Mouse (Mus musculus) adrenal gland, postnatal 4 days (tissue): Measurements from ENCODE around the gene Adgrl3. TPM values are rescaled to one million over a fixed set of nuclear protein-coding genes. Genes with fewer than 3 reads are reported as not detected.

Source experiments
- DNase-seq, 2 experiments: peaks; one replicate each; pipeline ENCODE4 v3.0.0; 2021 to 2022; ENCODE audit warnings: low spot score in 2 of 2, mixed read lengths in 2 of 2
- total RNA-seq, 2 experiments: library from RNA; stranded (reverse); gene quantifications; 2 replicates each; pipeline ENCODE4 v1.2.3; 2021

Gene Adgrl3
- total RNA-seq, 2 experiments from 2014 or later: 28.0 to 28.4 TPM

DNA sequence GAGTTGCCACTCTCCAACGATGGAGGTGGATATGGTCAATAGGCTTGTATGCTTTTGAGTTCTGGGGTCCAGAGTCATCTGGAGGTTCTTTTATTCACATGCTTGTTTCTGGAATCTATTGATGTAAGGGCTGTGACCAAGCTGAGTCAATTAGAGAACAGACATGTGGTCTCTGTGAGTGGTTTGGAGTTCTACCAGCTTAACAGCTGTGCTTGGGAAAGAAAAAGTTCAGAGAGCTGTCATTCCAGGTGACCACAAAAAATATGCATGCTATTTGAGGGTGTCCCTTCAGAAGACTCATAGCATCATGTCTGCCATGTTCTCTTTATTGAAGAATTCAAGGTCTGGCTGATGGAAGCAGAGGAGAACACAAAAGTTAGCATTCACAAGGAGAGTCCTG lies 53.9 kb downstream of the Adgrl3 start:
- no peak for DNase-seq

DNA sequence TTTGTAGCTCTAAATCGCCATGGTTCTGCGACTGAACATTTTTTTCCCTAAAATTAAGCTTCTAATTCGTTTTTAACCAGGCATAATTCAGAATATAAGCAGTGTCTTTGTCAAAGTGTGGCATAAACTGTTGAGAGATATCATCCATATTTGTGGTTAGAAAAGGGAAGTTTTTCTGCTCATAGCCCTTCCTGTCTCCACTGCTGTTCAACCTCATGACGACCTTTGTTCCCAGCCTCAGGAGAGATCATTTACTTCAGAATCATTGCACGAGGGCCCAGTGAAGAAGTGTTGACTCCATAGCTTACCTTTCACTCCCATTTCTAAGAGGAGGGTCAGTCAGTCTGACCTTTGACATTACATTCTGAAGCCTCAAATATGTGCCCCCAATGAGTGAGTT lies 56.4 kb downstream of the Adgrl3 start:
- no peak for DNase-seq

DNA sequence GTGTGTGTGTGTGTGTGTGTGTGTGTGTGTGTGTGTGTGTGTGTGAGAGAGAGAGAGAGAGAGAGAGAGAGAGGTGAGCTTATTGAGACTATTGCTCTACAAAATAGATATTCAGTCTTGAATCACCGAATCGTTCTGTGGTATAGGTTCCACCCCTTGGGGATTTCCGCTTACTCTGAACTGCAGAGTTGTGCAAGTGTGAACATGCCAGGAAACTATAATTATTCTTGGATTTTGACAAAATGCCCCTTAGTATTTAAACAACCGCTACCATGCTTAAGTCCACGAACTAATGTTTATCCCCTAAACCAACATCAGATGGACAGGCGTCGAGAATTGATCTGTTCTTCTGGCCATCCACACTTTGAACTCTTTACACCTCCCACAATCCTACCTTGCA lies 57.1 kb downstream of the Adgrl3 start:
- no peak for DNase-seq

DNA sequence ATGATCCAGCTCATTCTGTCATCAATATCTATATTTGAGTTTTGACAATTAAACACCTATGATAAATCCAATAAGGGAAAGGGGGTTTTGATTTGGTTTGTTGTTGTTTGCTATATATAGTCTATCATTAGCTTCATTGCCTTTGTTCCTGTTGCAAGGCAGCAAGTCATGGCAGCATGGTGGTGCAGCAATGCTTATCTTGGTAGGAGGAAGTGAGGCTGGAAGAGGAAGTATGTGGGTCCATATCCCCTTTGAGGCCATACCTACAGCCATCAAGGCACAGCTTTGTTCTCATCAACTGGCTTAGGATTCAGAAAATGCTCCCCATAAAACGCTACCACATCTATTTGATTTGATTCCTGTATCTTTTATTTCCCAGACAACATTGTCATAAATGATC lies 58.1 kb downstream of the Adgrl3 start:
- DNase-seq: no peak

DNA sequence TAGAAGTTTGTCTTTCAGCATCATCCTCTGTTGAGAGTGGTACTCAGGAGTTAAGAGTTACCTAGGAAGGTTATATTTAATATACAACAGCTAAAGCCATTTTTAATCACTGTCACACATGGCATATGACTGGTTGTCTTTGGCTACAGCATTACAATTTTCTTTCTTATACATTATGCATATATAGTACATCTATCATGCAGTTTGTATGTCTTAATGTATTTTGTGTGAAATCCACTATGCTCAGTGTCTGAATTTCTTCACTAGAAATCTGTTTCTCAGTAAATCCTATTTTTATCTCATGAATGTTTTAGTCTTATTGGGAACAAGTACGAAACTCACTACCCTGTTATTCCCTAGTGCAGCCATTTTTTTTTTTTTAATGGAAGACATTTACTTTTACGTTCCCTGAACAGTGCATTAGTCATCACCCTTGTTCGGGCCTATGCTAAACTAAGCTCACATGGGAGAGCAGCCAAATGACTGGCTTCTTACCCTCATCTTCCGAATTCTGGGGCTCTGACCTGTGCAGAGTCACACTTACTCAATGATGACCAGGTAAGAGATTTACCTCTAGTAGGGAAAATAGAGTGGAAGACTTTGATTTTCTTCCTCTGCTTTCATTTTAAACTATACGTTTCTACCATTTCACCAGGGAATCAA lies 63.9 kb downstream of the Adgrl3 start:
- no peak for DNase-seq

DNA sequence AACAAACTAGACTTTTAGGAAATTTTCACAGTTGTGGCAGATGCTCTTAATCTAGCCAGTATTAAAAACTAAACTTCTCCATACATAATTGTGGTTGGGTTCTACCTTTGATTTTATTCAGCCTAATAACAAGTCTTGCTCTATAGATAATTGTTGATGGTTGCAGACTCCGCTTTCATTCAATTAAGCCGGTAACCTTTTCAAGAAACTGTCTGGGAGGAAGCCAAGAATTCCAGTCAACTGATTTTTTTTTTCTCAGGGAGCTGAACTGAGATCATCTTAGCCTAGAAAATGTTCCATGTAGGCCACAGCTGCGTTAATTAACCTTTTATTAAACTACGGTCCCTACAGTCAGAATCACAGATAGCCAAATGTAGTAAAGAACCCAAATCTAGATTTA lies 65.2 kb downstream of the Adgrl3 start:
- no peak for DNase-seq

DNA sequence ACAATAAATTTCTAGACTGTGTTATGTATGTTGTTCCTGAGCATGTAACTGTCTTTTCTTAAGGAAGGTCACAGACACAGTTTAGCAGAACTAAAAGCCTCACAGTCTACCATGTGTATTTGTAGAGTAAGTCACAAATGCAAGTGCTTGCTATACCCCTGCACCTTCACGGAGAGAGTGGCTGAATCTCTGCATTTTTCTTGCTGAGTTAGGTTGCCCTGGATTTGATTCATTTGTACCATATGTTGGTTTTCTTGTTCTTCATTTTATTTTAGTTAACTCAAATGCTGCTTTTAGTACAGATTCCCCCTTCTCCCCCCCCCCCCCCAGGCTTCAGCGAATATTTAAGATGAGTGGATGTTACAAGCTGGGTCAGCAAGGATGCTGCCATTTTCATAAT lies 68.7 kb downstream of the Adgrl3 start:
- no peak for DNase-seq

DNA sequence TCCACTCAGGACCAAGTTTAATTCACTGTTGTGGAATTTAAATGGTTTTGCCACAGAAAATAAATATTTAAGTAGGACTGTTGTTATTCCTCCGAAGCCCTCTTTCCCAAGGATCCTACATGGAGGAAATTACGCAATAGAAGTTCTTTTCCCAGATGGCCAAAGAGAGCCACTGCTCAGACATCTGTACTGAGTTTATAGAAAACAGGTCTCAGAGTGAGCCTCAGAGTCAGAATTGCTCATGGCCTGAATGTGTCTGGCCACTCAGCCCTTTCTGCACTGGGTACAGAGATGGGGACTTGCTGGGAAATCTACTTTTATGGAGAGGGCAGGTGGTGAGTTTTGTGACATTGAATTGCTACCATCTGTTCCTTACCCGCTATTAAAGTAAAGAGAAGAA lies 74.7 kb downstream of the Adgrl3 start:
- DNase-seq: no peak

DNA sequence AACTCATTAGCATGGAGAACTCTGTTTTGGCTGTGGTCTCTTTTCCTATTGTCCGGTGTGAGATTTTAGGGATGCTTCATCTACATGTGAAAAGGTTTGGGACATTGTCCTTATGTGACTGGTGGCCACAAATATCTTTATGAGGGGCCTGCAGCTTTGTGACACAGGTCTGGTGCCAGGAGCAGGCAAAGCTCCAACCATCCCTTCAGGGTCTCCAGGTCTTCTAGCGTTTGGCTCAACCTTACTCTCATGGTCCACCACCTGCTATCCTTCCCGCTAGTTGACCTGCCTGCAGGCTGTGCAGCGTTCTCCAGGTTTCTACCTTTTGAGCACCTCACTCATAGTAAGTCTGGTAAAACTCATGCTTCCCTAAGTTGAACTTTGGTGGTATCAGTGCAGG lies 77.2 kb downstream of the Adgrl3 start:
- no peak for DNase-seq

DNA sequence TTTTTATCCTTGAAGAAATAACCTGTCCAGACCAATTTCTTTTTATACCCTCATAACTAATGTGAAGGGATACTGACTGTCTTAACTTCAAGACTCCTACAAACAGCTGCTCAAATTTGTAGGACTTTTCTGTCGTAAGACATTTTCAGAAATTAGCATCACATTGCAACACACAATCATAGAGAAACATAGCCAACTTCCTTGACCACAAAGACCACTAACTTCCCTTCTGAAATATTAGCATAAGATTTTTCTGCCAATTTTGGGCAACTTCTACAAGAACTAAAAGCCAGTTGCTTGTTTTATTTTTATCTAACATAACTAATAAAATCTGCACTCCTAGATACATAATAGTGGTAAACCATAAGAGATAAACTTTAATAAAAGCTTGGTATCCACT lies 87.5 kb downstream of the Adgrl3 start:
- DNase-seq: no peak

DNA sequence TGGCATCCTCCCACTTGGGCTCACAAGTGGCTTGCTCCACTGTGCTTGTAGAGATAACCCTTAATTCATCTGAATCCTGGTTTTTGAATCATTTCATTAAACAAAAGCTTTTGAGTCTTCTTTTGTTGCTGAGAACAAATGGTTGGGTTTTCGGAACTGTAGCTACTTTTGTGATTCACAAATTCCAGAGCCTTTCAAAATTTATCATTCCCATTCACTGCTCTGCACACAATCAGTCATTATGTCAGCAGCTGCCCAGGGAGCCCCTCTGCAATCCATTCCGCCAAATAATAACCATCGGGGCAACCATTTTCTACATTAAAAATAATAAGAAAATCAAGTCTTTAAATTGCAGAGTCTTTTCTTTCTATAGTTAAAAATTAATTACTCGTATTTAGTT lies 104.5 kb downstream of the Adgrl3 start:
- no peak for DNase-seq

DNA sequence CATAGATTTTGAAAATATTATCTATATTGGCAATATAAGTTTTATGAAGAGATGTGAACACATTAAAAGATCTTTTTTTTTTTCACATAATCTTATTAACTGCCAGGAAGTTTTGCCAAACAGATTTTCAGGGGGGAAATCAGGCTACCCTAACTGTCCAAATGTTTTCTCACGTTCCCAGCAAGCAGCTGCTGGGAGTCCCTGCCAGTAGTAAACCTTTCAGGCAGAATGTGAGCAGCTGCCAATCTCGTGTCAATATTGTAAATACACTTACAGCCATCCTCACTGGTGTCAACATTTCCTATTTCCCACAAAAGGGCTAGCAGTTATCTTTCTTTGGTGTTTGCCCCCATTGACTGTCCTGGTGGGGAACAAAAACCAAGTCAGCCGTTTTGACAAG lies 107.7 kb downstream of the Adgrl3 start:
- DNase-seq: no peak

DNA sequence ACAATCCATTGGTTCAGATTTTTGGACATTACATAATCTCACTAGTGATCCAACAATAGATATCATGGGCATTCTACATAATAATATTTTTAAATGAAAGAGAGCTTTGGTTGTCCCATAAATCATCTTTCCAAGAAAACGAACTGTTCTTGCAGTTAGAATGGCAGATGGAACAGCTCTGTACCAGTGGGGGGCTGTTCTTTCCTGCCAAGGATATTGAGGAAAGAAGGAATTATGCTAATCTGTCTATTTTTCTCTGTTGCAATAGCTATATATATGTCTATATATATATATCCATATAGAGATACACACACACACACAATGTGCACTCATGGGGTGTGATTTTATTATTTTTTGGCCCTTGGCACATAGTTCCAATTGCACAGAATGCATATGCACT lies 116.5 kb downstream of the Adgrl3 start:
- no peak for DNase-seq

DNA sequence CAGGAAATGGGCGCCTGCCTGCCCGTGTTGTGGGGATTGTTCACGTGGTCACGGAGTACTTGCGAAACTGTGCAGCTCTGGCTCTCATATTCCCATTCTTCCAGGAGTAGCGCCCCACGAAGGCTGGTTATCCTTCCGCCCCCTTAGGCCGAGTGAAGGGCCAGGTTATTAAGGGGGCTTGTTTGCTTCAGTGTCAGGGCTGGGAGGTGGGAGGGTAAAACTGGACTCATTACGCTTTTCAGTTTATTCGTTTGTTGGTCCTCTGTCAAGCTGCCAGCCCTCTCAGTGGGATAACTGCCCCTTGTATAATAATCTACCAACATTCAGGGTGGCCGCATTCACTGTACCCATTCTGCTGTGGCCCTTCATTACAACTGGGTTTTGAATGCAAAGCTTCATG lies 135.9 kb downstream of the Adgrl3 start:
- no peak for DNase-seq

DNA sequence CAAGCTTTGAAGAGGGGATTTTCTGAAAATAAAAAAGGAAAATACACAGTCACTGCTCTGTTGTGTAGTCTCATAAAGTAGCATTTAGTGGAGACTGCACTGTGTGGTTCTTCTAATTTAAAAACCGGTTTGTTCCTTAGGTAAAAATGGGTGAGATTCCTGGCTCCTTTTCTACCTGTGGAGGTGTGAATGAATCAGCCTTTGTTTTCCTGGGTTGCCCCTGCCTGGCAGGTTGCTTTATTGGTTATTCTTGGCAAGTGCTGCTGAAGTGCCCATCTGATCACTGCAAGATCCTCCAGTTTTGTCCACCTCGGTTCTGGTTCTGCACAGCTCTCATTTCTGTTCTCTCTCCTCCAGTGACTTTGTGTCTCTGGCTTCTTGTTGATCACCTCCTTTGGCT lies 136.3 kb downstream of the Adgrl3 start:
- DNase-seq: no peak

DNA sequence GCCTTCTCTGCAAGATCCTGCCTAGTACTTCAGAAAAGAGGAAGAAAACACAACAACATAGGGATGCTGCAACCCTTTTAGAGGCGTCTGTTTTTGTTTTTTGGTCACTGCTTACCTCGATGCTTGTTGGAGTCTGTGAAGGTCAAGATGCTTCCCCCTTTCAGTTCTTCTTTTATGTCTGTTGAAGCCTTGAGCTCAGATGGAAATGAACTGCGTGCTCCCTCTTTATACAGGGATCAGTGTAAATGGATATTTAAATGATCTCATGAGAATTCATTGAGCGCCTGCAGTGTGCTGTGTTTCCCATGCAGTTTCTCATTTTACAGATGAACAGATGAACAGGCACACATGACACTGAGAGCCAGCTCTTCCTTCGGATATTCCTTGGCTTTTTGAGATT lies 136.9 kb downstream of the Adgrl3 start:
- no peak for DNase-seq

DNA sequence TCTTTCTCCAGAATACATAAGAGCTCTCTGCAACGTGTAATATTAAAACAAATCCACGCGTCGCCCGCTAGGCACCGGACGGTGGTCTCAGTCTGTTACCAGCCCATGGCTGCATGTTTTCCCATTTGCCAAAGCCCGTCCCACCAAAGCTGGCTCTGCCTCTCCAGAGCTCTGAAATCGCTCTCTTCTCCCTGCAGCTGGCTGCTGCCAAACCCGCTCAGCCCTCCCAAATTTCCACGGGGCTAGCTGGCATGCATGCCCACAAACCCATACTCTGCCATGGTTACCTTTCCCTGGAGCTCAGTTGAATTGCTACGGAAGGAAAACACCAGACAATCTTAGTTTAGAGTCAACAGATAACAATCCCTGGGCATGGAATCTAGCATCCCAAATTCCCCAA lies 139.1 kb downstream of the Adgrl3 start:
- DNase-seq: no peak

DNA sequence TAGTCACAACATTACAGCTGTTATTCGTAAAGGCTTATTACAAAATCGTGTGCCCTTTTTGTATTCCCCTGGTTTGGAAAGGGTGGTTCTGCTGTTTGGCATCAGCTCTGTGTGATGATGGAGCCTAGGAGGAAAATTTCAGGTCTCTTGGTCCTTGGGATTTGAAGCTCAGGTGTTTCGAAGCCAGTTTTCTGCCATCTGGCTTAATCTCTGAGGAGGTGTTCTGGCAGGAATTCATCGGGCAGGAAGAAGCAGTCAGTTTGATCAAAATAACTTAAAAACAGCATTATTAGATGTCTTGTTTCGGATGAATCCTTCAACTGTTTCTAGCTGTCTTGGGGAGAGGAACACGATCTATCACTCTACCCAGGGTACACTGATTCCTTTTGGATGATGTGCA lies 140.5 kb downstream of the Adgrl3 start:
- DNase-seq: no peak

DNA sequence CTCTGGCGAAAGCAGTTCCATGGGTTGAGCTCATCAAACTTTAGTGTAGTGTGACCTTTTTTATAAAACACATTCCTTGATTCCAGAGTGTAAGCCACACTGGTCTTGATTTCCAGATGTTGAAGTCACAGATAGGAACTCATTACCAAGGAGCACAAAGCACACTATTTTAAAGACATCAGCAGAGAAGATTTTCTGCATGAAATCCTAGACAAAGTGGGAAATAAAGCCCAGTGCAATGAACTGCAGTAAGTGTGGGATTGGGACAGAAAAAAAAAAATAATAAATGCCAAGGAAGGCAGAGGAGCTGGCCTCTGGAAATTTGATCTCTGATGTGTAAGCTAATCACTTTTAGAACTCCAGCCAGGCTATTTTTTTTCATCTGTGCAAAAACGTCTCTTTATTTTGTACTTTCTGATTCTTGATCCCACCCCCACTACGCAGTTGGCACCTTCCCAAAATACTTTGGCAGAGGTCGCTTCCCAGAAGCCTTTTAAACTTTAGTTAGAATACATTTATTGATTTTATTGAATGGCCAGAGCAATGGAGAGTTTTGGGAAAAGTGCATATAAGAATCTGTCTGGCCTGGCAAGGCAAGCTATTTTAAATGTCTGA lies 169.0 kb downstream of the Adgrl3 start:
- no peak for DNase-seq

DNA sequence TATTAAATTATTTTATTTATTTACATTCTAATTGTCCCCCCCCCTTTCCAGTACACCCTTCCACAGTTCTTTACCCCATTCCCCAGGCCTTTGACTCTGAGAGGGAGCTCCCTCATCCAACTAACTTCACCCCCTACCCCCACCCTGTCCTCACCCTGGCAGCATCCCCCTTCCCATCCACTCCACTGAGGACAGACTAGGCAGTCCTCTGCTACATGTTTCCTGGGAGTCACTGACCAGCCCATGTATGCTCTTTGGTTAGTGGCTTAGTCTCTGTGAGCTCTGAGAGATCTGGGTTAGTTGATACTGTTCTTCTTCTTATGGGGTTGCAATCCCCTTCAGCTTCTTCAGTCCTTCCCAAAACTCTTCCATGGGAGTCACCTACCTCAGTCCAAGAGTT lies 180.4 kb downstream of the Adgrl3 start:
- no peak for DNase-seq

DNA sequence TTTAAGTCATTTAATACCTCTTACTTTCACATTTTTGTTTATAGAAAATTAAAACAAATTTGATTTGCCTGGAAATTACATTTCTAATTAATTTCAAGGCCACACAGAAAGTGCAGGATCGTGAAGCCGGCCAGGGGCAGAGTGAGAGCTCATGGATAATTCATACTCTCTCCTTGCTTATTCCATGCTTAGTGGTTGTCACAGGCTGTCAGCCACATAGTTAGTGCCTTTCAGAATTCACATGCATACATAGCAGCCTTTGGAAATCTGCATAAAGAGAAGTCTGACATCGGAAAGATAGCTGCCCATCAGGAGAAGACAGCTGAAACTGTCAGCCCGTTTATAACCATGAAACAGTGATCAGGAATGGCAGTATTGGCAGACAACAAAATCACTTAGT lies 181.9 kb downstream of the Adgrl3 start:
- no peak for DNase-seq

DNA sequence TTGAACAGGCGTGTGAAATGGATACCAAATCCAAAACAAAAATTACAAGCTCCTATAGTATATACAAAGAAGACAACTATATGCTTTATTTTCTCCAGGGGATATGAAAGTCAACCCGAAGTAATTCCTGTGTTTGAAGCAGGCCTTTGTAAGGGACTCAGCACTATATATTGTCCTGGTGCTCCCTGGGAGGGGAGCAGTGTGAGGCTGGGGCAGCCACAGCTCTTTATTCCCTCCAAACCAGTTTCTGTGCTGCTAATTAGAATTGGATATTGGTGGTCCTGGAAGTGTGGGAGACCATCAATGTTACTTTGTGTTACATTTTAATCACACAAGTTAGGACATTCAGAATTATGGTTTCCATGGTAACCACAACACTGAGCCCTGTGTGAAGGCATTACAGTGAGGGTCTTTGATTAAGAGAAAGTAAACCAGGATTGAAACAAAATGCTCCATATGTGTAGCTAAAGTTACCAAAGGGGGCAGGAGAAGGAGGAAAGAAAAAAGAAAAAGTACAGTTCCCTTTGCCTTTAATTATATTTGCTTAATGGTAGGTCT lies 198.6 kb downstream of the Adgrl3 start:
- DNase-seq: no peak

DNA sequence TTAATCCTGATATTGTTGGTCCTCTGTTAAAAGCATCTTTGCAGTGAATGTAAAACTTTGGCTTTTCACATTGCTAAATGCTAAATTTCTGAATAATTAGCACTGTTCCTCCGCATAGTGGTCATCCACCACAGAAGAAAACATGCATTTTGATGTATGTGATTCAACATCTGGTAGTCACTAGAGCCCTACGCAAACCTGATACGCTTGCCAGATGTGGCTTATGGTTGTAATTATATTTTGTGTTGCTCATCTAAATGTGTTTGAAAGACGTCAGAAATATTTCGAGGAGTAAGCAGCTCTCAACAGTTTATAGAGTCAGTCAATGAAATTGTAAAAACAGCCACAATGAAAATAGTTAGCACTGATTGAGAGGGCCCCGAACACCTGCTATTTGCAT lies 204.5 kb downstream of the Adgrl3 start:
- no peak for DNase-seq
